Mouse (Mus musculus): ENCODE data around the gene Ncoa3.

DNA sequence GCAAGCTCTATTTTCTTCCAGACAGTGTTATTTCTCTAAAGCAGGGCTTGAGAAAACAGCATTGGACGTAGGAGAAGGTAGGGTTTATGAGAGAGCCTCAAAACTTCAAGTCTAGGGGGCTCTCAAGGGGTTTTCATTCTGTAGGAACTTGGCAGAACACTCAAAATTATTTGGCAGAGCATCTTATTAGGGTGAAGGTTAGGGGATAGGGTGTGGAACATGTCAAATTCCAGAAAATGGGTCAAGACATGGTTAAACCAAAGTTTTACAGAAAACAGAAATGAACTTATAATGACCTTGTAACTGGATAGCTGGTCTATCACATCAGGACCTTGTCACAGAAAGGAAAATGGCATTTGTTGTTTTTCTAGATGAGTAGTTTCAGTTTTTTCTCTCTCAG lies 69.6 kb downstream of the Ncoa3 start:
- TF ChIP-seq CTCF (IDR thresholded peaks at IDR 0.05; ENCODE audit: borderline replicate concordance, extremely low read depth, insufficient read depth, insufficient read length) (no peak), POLR2A (IDR thresholded peaks at IDR 0.05; ENCODE audit: borderline replicate concordance, extremely low read depth, insufficient read depth, insufficient read length, poor library complexity, severe bottlenecking) (no peak)
